Mouse (Mus musculus) left cerebral cortex, postnatal 25 days (tissue): ENCODE measurements at regions not wholly inside any gene's neighbourhood (a gene's known extent, or its start where the extent isn't known, plus 50 kb on each side); places are given as distances from the start of the nearest gene placed in this dataset.

Experiments used
- DNase-seq, 2 experiments: peaks; one replicate each; pipeline ENCODE4 v3.0.0; 2022; ENCODE audit warnings: low spot score in 2 of 2, mixed read lengths in 1 of 2
- intact Hi-C: fragments of 180-260 bp; cut with DNase I; formaldehyde crosslinking; loops from one replicate; pipeline ENCODE4 v1.15.1; 2025

- intact Hi-C loops = no loop called here
These were observed 627.3 kb upstream of the Tmprss15 start for GRCm38 (mm10) chr16:79718230-79718629.

GRCm38 (mm10) chr16:79692444-79692843 lies 601.5 kb upstream of the Tmprss15 start:
- intact Hi-C loops = no loop called here
- DNase-seq = no peak

More at GRCm38 (mm10) chr16:79718230-79718629, 627.3 kb upstream of the Tmprss15 start:
- peak; percentile 15 to 20 for DNase-seq

- intact Hi-C loops = no loop called here
- DNase-seq = peak; percentile 4 to 46
These were observed 560.4 kb upstream of the Tmprss15 start for GRCm38 (mm10) chr16:79651162-79651741.

GRCm38 (mm10) chr16:79640898-79641297 lies 550.0 kb upstream of the Tmprss15 start:
- no peak for DNase-seq
- intact Hi-C loops = no loop called here

GRCm38 (mm10) chr16:79627139-79627538 lies 536.2 kb upstream of the Tmprss15 start:
- intact Hi-C loops = no loop called here
- DNase-seq = no peak

GRCm38 (mm10) chr16:79611002-79611401 lies 520.1 kb upstream of the Tmprss15 start:
- intact Hi-C loops = no loop called here
- no peak for DNase-seq

- DNase-seq = no peak
- intact Hi-C loops = no loop called here
These were observed 500.0 kb upstream of the Tmprss15 start for GRCm38 (mm10) chr16:79590891-79591290.

GRCm38 (mm10) chr16:79585745-79586144 lies 494.8 kb upstream of the Tmprss15 start:
- DNase-seq = no peak
- intact Hi-C loops = no loop called here

GRCm38 (mm10) chr16:79570867-79571266 lies 480.0 kb upstream of the Tmprss15 start:
- no peak for DNase-seq
- intact Hi-C loops = no loop called here

GRCm38 (mm10) chr16:79534370-79534769 lies 443.5 kb upstream of the Tmprss15 start:
- intact Hi-C loops = no loop called here
- no peak for DNase-seq

GRCm38 (mm10) chr16:79492493-79492892 lies 401.6 kb upstream of the Tmprss15 start:
- DNase-seq = peak in 1 of 2 experiments; percentile 2
- intact Hi-C loops = no loop called here

GRCm38 (mm10) chr16:79450871-79451270 lies 360.0 kb upstream of the Tmprss15 start:
- intact Hi-C loops = no loop called here
- DNase-seq = no peak

- DNase-seq = no peak
- intact Hi-C loops = no loop called here
These were observed 358.8 kb upstream of the Tmprss15 start for GRCm38 (mm10) chr16:79449732-79450131.

GRCm38 (mm10) chr16:79407385-79407784 lies 316.5 kb upstream of the Tmprss15 start:
- DNase-seq = no peak
- intact Hi-C loops = no loop called here

GRCm38 (mm10) chr16:79406216-79406615 lies 315.3 kb upstream of the Tmprss15 start:
- intact Hi-C loops = no loop called here
- peak in 1 of 2 experiments; percentile 62 for DNase-seq

GRCm38 (mm10) chr16:79404064-79404463 lies 313.2 kb upstream of the Tmprss15 start:
- intact Hi-C loops = no loop called here

GRCm38 (mm10) chr16:79400100-79400499 lies 309.2 kb upstream of the Tmprss15 start:
- intact Hi-C loops = no loop called here
- DNase-seq = no peak

More at GRCm38 (mm10) chr16:79404064-79404463, 313.2 kb upstream of the Tmprss15 start:
- DNase-seq = no peak

- peak in 1 of 2 experiments; percentile 52 for DNase-seq
- intact Hi-C loops = no loop called here
These were observed 307.6 kb upstream of the Tmprss15 start for GRCm38 (mm10) chr16:79398476-79398875.

- intact Hi-C loops = no loop called here
- no peak for DNase-seq
These were observed 303.5 kb upstream of the Tmprss15 start for GRCm38 (mm10) chr16:79394425-79394824.

- DNase-seq = no peak
- intact Hi-C loops = no loop called here
These were observed 295.5 kb upstream of the Tmprss15 start for GRCm38 (mm10) chr16:79386421-79386820.

- no peak for DNase-seq
- intact Hi-C loops = no loop called here
These were observed 259.2 kb upstream of the Tmprss15 start for GRCm38 (mm10) chr16:79350127-79350526.

- no peak for DNase-seq
- intact Hi-C loops = no loop called here
These were observed 251.6 kb upstream of the Tmprss15 start for GRCm38 (mm10) chr16:79342453-79342852.
